Mouse (Mus musculus): ENCODE measurements around the gene Hdac1.

The Hdac1 gene

DNA sequence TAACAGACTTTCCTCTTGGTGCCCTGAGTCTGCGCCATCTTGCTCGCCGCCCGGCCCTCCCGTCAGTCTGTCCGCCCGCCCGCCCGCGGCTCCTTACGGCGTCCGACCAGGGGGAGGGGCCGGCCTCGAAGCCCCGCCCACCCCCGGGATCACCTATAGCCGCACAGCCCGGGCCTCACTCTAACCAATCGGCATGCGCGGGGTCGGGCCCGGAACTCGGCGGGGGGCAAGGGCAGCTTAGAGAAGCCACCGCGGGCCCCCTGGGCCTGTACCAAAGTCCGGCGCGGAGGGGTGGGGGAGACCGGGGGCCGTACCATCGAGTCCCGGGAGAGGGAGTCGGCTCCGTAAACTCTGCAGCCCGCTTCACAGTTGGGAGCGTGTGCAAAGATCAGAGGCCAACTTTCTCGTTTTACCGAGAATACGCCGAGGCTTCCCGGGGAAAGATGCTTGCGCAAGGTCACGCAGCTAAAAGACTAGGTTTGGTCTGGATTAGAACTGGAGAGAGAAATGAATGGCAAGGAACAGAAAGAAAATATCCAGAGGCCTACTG is at the start of gene Hdac1:
Hdac1 (minus strand) TSS at position 122 of the 550 bp plus-strand sequence.
- peak; percentile 93 to 94 for DNase-seq (ENCODE audit: low spot score in 2 of 2)

DNA sequence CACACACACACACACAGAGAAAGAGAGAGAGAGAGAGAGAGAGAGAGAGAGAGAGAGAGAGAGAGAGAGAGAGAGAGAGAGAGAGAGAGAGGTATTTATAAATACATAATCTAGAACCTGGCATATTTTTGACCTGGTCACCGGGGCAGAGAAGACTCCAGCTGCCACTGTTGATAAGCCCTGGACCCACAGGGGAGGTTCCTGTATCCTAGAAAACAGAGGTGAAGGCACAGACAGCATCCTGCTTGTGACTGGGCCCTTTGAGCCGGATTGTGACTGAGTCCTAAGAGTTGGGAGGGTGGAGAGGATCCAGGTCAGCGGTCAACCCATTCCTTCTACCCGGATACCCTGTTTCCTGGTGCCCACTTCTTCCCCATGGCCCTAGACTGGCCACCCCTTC is 46.4 kb upstream of the Hdac1 start:
- DNase-seq (ENCODE audit: low spot score in 2 of 2): no peak

DNA sequence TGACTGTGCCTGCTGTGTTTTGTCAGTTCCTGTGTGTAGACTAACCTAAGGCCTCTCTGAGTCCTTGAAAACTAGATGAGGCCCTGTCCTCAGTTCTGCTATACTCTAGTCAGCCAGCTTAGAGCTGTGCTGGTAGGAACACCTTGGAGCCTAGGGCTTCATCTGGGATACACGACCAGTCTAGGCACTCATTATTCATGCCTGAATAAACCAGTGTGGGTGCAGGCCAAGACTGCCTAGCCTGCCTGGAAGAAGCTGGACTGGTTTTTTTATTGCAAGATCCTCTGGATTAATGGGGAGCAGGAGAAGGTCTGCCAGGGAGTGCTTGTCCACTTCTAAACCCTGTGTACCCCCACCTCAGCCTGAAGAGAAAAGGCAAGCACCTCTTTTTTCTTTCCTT is 44.4 kb upstream of the Hdac1 start:
- no peak for DNase-seq (ENCODE audit: low spot score in 2 of 2)

DNA sequence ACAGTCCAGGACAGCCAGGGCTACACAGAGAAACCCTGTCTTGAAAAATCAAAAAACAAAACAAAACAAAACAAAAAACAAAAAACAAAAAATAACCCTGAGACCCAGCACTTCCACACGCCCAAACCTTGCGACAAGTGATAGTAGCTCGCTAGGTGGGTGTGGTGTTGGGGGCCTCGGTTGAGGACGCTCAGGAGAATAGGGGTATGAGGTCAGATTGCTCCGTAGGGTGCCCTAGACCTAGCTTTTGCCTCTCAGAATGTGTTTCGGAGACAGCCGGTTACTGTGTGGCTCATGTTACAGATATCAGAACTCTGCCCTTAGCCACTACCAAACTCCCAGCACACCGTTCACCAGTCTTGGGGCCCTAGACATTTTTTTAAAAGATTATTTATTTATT is 43.3 kb upstream of the Hdac1 start:
- DNase-seq (ENCODE audit: low spot score in 2 of 2): no peak

DNA sequence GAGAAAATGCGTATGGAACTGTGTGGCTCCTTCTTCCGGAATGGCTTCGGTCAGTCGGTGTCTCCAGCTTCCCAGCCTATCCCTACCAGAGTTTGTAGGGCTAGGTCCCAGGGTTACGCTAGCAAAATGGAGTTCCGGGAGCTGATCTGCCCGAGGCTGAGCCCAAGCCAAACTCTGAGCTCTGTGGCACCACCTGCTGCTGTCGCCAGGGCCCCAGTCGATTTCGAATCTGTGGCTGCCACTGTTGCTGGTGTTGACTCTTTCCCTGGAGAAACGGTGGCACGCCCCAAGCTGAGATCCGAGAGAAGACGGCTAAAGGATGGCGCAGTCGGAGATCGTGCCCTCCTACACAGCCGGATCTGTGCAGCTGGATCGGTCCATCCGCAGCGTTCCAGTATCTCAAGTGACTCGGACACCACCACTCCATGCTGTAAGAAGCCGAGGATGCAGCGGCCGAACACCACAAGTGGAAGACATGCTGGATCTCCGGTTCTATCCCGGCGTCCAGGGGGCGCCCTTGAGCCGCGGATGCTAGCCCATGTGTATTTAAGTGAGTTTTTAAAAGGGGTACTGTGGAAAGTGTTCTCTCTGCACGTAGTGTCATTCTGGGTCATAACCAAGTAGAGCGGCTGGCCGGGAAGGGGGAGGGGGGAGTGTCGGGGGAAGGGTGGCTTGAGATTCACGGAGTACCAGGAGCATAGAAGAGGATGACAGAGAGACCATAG is 42.5 kb upstream of the Hdac1 start:
- peak; percentile 68 to 82 for DNase-seq (ENCODE audit: low spot score in 2 of 2)

DNA sequence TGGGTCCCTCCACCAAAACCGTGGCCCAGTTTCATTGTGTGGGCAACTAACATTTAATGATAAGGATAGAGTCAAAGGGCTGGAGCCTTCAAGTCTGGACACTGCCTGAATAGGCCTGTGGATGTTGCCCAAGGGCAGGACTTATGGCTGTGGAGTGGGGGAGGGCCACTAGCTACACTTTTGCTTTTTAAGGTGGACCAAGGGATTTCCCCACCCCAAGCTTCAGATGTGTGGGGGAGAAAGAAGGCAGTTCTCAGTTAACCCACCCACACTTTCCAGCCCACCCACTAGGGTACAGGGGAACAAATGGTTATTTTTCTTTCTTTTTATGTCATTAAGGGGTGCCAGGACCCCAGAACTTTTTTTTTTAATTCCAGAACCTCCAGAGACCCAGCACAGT is 41.9 kb upstream of the Hdac1 start:
- DNase-seq (ENCODE audit: low spot score in 2 of 2): no peak

DNA sequence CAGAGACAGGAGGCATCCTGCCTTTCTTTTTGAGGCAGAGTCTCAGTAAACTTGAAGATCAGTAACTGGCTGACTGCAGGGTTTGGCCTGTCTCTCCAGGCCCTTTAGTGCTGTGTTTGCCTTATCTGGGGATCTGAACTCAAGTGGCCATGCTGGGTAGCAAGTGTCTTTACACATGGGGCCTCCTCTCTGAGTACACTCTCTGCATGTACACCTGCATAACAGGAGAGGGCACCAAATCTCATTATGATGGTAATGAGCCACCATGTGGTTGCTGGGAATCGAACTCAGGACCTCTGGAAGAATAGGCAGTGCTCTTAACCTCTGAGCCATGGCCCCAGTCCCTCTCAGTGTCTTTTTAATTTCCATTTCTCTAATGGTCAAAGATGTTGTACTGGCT is 39.7 kb upstream of the Hdac1 start:
- no peak for DNase-seq (ENCODE audit: low spot score in 2 of 2)

DNA sequence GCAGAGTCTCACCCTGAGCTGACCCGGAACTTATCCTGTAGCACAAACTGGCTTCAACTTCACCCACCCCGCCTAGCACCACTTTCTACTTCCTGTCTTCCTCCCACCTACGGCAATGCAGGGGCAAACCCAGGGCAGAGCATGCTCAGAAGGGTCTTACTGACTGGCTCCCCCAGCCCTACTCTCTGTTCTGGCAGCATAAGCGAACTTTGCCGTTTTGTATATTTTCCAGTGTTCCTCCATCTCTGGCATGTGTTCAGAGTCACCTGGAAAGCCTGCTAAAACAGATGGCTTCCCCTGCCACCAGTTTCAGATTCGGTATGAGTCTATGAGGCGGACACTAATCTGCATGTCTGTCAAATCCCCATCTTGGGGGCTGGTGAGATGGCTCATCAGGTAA is 37.8 kb upstream of the Hdac1 start:
- DNase-seq (ENCODE audit: low spot score in 2 of 2): no peak

DNA sequence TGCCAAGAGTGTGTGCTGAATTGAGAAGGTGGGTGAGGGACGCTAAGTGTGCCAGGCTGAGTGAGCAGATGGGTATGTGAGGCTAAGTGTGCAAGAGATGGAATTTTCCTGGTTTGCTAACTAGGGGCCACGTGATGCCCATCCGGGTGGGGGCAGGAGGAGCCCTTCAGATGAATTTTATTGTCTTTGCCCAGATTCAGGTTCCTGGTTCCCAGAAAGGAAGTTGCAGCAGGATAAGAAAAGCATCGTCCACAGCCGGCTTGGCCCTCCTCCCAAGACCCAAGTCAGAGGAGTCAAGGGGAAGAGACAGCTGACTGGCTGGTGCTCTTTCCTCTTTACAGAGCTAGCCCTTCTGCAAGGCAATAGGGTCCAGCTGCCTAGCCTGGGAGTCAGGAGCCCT is 36.0 kb upstream of the Hdac1 start, which contains the start of gene Fam167b:
Fam167b (minus strand) TSS at position 84 of the 400 bp plus-strand sequence.
- DNase-seq (ENCODE audit: low spot score in 2 of 2): no peak

DNA sequence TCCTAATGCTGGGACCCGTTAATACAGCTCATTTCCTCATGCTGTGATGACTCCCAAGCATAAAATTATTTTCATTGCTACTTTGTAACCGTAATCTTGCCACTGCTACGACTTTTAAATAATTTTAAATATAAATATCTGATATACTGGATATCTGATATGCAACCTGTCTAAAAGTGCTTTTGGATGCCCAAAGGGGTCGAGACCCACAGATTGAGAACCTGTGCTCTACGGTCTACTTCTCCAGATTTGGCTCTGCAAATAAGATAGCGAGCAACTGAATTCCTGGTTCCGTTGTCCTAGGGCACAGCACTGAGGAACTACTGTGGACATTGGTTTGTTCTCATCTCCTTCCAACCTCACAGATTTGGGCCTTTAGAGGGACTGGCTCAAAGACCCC is 35.2 kb upstream of the Hdac1 start:
- DNase-seq (ENCODE audit: low spot score in 2 of 2): no peak

DNA sequence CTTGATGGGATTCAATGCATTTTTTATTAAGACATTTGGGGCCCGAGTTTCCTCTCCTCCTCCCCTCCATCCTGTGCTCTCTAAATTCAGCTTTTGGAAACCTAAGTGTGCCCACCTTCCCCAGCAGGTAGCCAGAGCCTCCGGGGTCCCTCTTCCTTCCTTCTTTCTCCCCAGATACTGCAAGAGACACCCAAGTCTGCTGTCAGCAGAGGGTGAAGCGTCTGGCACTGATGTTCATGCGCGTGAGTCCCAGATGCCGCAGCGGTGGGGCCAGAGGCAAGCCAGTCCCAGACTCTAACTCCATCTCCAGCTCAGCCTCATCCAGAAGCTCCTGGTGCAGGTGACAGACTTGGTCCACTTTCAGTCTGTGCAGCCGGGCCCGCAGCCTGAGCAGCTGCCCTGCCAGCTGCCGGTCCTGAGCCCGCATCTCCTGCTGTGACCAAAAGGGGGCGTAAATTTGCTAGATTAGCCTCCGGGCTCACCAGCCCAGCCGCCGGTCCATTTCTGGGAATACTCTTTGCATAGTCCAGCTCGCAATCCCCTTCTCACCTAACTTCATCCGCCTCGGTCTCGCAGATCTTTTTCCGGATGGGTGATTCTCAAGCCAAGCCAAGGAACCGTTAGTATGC is 34.5 kb upstream of the Hdac1 start:
- peak; percentile 33 to 38 for DNase-seq (ENCODE audit: low spot score in 2 of 2)

DNA sequence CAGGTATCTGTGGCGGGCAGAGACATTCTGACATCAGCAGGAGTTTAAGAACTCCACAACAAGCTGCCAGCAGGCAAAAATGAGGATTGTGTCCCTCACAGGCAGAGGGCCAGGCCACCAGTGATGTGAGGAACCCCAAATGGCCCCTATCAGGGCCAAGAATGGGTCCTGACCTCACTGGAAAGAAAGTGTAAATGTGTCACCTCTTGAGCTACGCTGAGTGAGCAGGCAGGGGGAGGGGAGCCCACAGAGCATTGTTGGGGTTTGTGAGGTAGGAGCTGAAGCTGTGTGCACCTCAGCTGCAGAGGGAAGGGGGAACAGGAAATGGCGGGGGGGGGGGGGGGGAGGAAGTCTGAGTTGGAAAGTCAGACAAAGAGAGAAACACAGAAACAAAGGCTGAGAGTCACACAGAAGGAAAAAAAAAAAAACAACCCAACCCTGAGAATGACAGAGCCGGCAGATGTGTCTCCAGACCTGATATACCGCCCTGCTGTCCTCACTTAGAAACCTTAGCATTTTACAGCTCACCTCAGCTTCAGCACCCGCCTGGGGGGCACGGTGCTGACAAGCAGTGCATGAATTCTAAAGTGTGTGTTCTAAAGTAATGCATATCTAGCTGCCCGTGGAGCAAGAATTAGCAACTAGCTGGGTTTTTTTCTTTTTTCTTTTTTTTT is 32.8 kb upstream of the Hdac1 start:
- DNase-seq (ENCODE audit: low spot score in 2 of 2): no peak

DNA sequence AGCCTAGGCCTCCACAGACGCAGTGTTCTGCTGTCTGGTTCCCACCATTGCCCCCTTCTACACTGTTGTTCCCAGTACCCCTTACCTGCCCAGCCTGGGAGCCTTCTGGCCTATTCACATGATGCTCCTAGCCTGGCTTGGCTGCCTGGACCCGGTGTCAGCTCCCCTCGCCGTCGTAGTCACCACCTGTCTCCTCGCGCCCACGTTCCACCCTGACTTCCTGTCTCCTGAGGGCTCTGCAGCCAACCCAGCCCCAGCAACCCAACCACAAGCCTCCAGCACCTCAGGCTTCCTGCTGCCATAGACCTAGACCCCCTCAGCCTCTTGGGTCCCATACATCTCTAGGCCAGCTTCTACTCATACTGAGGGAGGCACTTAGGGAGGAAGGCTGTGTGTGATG is 30.9 kb upstream of the Hdac1 start, which contains the start of gene Lck:
Lck (minus strand) TSS at position 212 of the 400 bp plus-strand sequence.
- no peak for DNase-seq (ENCODE audit: low spot score in 2 of 2)

DNA sequence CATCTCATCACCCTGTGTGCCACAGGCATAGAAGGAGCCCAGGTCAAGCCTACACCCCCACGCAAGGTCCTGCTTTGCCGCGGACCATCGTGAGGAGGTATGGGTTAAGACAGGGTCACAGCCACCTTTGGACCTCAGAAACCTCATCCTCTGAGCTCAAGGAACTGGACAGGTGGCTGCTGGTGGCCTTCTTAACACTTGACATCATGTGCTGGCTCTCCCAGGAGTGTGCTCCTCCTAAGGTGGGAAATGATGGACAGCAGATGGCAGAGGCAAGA is 30.5 kb upstream of the Hdac1 start:
- no peak for DNase-seq (ENCODE audit: low spot score in 2 of 2)

DNA sequence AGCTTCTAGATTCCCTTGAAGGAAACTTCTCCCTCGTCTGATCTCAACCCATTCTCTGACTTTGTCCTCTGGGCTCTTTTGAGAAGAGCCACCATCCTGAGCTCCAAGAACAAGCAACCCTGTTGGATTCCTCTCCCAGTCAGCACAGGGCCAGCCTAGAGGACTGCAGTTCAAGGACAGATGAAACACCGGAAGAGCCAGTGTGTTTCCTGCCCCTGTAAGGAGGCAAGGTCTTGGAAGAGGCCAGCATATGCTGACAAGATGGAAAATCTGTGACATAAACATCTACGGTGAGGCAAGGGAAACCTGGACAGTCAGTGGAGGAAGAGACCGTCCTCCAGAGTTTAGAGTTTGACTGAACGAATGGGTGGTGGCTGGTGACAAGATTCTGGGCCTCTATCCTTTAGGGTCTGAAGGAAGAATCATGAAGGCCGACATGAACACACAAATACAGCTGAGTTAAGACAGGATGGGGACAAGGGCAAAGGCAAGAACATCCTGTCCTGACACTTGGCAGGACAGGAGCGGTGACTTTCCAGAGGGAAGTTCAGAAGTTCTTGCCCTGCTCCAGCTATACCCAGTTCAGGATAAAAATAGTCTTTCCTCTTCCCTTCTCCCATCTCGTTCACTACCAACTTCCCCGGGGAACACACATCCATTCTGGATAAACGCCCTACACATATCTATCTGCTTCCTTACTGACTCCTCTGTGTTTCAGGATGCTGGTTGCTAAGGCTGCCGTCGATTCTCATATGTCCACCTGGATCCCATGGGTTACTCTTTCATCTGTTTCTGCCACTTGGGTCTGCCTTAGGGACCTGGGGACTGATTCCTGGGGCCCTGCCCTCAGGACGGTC is 30.0 kb upstream of the Hdac1 start:
- DNase-seq (ENCODE audit: low spot score in 2 of 2): no peak

DNA sequence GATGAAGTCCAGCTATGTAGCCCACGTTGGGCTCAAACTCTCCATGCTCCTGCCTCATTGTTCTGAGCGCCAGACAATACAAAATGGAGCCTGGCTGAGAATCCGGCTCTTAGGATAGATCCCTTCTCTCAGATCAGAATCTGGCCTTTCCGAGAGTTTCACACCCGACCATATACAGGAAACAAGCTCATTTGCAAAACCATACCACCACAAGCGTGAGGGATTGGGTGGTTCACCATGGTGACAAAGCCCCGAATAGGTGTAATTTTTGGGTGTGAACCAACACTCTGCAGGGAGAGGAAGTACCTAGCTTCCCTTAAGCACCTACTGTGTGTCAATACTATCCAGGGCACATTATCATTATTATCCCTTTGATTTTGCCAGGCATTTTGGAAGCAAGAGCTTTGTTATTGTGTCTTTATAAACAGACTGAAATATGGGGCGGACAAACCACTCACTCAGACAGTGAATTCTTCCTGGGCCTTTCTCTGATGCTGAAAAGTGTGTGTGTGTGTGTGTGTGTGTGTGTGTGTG is 29.1 kb upstream of the Hdac1 start:
- no peak for DNase-seq (ENCODE audit: low spot score in 2 of 2)

DNA sequence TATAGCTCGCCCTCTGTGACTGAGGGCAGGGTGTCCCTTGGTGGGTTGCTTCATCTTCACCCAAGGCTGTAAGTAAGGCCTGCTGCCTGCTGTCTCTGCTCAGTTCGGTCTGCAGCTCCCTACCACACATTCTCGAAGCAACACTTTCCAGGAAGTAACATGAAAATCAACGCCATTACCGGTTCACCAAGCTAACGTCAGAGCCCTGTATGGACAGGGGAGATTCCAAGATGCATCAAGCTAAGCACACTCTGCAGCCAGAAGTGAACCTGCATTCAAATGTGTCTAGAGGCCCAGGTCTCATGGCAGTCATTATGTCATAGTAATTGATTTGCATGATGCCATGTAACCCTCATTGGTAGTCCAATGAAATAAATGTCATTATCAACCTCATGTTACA is 27.5 kb upstream of the Hdac1 start:
- DNase-seq (ENCODE audit: low spot score in 2 of 2): no peak

DNA sequence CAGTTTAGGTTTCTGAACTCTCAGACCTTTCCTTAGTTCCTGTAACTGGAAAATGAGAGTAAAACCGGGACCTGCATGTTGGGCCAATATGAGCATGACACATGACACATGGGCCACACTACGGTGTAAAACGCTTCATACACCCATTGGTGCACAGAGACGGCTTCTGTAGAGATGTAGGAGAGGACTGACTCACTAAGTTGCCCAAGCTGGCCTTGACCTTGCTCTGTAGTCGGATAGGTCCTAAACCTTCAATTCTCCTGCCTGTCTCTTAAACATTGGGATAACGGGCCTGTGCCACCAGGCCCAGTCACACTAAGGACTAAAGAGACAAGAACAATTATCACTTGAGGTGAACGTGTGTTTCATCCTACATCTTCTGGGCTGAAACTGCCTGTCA is 25.9 kb upstream of the Hdac1 start:
- no peak for DNase-seq (ENCODE audit: low spot score in 2 of 2)

DNA sequence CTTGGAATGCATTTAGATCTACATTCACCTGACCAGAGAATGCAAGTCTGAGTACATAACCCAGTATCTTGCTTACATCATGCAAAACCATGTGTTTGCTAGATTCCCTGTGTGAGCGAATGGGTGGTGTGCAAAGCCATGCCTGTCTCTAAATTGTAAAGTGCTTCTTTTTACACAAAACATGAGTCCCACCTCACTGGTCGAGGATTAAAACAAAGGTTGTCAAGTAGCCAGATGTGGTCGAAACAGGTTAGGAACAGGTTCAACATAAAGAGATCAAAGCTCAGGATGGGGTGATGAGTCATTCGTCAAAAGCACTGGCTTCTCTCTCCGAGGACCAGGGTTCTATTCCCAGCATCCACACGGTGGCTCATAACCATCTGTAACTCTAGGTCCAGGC is 22.6 kb upstream of the Hdac1 start:
- no peak for DNase-seq (ENCODE audit: low spot score in 2 of 2)

DNA sequence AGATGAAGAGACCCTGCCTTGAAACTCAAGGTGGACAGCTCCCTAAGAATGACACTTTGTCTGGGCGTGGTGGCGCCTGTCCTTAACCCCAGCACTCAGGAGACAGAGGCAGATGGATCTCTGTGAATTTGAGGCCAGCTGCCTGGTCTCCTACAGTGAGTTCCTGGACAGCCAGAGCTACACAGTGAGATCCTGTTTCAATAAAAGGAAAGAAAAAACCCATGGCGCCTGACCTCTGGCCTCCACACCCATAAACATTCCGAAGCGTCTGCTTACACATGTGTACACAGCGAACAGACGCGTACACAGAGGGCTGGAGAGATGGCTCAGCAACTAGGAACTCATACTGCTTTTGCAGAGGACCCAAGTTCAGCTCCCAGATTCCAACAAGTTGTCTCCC is 21.2 kb upstream of the Hdac1 start:
- no peak for DNase-seq (ENCODE audit: low spot score in 2 of 2)

DNA sequence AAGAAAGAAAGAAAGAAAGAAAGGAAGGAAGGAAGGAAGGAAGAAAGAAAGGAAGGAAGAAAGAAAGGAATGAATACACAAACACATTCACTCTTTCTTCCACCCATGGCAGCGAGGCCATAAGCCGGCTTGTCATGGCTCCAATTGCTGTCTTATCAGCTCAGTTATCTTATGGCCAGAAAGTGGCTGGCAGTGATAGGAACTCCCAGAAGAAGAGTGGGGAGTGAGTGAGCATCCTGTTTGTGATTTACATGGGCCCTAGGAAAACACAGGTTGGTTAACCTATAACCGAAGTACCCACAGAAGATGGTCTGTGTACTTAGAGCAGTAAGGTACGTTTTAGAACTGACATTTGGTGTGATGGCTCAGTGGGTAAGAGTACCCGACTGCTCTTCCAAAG is 18.7 kb upstream of the Hdac1 start:
- no peak for DNase-seq (ENCODE audit: low spot score in 2 of 2)
